Mouse (Mus musculus): ENCODE data around the gene B4galnt4.

B4galnt4 gene

GRCm38 (mm10) chr7:141070058-141070862, 9.4 kb downstream of the B4galnt4 start:
- peak; percentile 82 for DNase-seq (ENCODE audit: extremely low spot score, low spot score)

- no peak for DNase-seq (ENCODE audit: extremely low spot score, low spot score)
Observed at GRCm38 (mm10) chr7:141072017-141072745, 11.3 kb downstream of the B4galnt4 start.

GRCm38 (mm10) chr7:141073782-141074181, 12.9 kb downstream of the B4galnt4 start:
- DNase-seq (ENCODE audit: extremely low spot score, low spot score), result no peak

GRCm38 (mm10) chr7:141077841-141078240, 16.9 kb downstream of the B4galnt4 start, which contains the start of gene Pkp3:
TSS of gene Pkp3 (plus strand) at chr7:141078218.
- no peak for DNase-seq (ENCODE audit: extremely low spot score, low spot score)

- DNase-seq (ENCODE audit: extremely low spot score, low spot score), result no peak
Observed at GRCm38 (mm10) chr7:141078876-141079275, 18.0 kb downstream of the B4galnt4 start.

- no peak for DNase-seq (ENCODE audit: extremely low spot score, low spot score)
Observed at GRCm38 (mm10) chr7:141079481-141080449, 18.9 kb downstream of the B4galnt4 start.

- DNase-seq (ENCODE audit: extremely low spot score, low spot score), result no peak
Observed at GRCm38 (mm10) chr7:141087894-141088293, 27.0 kb downstream of the B4galnt4 start.

GRCm38 (mm10) chr7:141088473-141088872, 27.6 kb downstream of the B4galnt4 start:
- DNase-seq (ENCODE audit: extremely low spot score, low spot score), result no peak

- DNase-seq (ENCODE audit: extremely low spot score, low spot score), result no peak
Observed at GRCm38 (mm10) chr7:141090228-141090627, 29.3 kb downstream of the B4galnt4 start.

- DNase-seq (ENCODE audit: extremely low spot score, low spot score), result peak; percentile 82
Observed at GRCm38 (mm10) chr7:141092051-141092735, 31.3 kb downstream of the B4galnt4 start.

GRCm38 (mm10) chr7:141093950-141094349, 33.0 kb downstream of the B4galnt4 start:
- DNase-seq (ENCODE audit: extremely low spot score, low spot score), result no peak

GRCm38 (mm10) chr7:141094487-141095205, 33.7 kb downstream of the B4galnt4 start:
- no peak for DNase-seq (ENCODE audit: extremely low spot score, low spot score)

GRCm38 (mm10) chr7:141096021-141096420, 35.1 kb downstream of the B4galnt4 start:
- DNase-seq (ENCODE audit: extremely low spot score, low spot score), result no peak

GRCm38 (mm10) chr7:141096649-141097056, 35.7 kb downstream of the B4galnt4 start:
- DNase-seq (ENCODE audit: extremely low spot score, low spot score), result no peak

- no peak for DNase-seq (ENCODE audit: extremely low spot score, low spot score)
Observed at GRCm38 (mm10) chr7:141097177-141097576, 36.3 kb downstream of the B4galnt4 start.

- DNase-seq (ENCODE audit: extremely low spot score, low spot score), result peak; percentile 52
Observed at GRCm38 (mm10) chr7:141099911-141100691, 39.2 kb downstream of the B4galnt4 start, which contains the start of gene Sigirr. TSS of gene Sigirr (minus strand) at chr7:141100572.

GRCm38 (mm10) chr7:141103161-141103560, 42.3 kb downstream of the B4galnt4 start:
- no peak for DNase-seq (ENCODE audit: extremely low spot score, low spot score)

GRCm38 (mm10) chr7:141115874-141116273, 55.0 kb downstream of the B4galnt4 start:
- DNase-seq (ENCODE audit: extremely low spot score, low spot score), result no peak

GRCm38 (mm10) chr7:141117636-141118035, 56.7 kb downstream of the B4galnt4 start, which contains the start of gene Ano9:
TSS of gene Ano9 (minus strand) at chr7:141117806.
- DNase-seq (ENCODE audit: extremely low spot score, low spot score), result no peak

Measured in neural tube, embryonic 10.5 days (tissue).